Mouse (Mus musculus): ENCODE results near the gene Tmem217.

DNA sequence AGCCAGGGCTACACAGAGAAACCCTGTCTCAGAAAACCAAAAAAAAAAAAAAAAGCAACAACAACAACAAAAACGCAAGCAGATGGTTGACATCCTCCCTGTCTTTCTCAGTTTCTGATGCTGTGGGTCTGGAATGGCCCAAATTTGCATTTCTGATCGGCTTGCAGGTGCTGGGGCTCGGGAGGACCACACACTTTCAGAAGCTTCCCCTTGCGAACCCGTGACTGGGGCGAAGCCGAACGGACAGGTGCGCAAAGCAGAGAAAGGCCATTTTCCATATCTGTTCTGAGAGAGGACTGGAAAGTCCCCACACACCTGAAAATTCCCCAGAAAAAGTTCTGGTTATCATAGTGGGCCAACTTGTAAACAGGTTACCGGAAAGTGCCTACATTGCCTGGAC lies 74.8 kb downstream of the Tmem217 start:
- no peak for TF ChIP-seq CTCF (IDR thresholded peaks at IDR 0.05; ENCODE audit: extremely low read depth, insufficient read length, insufficient replicate concordance, low read depth, low read length)
- TF ChIP-seq POLR2A (IDR thresholded peaks at IDR 0.05; ENCODE audit: low read depth, low read length): no peak

Measured in small intestine, adult 2 months (tissue).